Mouse (Mus musculus): ENCODE measurements at regions not wholly inside any gene's neighbourhood (a gene's known extent, or its start where the extent isn't known, plus 50 kb on each side); places are given as distances from the start of the nearest gene placed in this dataset.
A peak's percentile ranks its signal among the peaks of the same experiment; 100 is the strongest.
"Not testable (repeated sequence)": the region's sequence is repeated elsewhere in the genome, so short reads cannot be mapped to it uniquely, and the experiment has no call there.

- not testable (repeated sequence) for DNase-seq (ENCODE audit: extremely low read depth, insufficient read length, low spot score)
Observed at GRCm38 (mm10) chr11:12913401-12913800, 448.6 kb upstream of the Cobl start.

GRCm38 (mm10) chr11:12873712-12874111, 409.0 kb upstream of the Cobl start:
- DNase-seq (ENCODE audit: extremely low read depth, insufficient read length, low spot score) = no peak

- no peak for DNase-seq (ENCODE audit: extremely low read depth, insufficient read length, low spot score)
Observed at GRCm38 (mm10) chr11:12872802-12873201, 408.0 kb upstream of the Cobl start.

DNA sequence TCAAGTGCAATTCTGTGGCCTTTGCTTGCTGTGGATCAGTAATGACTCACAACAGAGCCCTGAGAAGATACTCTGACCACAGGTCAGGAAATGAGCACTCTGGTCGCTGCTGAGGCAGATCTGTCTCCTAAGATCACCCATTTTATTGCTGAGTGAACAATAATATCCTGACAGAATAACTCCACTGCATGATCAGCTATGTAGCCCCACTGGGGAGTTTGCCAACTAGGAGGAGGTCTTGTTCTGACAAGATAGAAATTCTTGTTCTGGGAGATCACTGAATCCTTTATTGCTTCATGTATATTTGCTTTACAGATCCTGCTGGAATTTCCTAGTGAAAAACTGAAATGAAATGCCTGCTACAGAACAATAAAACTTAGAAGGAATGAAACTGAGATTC, 407.6 kb upstream of the Cobl start:
- DNase-seq (ENCODE audit: extremely low read depth, insufficient read length, low spot score) = no peak

GRCm38 (mm10) chr11:12867541-12867940, 402.8 kb upstream of the Cobl start:
- DNase-seq (ENCODE audit: extremely low read depth, insufficient read length, low spot score) = no peak

DNA sequence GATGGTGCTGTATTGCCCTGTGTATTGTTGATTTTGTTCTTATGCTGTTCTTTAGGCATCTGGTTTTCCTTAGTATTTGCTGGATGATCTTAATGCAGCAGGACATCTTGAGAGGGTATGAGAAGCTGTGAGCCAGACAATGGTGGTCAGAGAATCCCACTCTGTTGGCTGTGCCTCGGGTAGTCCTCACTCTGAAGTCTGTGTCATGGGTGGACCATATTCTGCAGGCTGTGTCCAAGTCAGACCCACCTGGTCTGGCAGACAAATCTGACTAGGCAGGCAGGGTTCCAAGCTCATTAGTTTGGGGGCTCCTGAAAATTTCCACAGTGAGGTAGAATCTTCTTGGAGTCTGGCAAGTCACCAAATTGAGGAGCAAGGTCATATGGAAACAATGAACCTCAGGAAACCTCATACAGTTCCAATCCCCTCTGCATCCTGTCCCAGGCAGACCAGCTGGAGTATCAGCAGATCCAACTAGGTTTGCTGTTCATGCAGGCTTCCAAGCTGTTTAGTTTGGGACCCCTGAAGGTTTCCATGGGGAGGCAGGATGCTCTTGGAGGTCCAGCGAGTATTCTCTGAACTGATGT, 400.4 kb upstream of the Cobl start:
- DNase-seq (ENCODE audit: extremely low read depth, insufficient read length, low spot score) = no peak

- DNase-seq (ENCODE audit: extremely low read depth, insufficient read length, low spot score) = no peak
Observed at GRCm38 (mm10) chr11:12859344-12859930, 394.7 kb upstream of the Cobl start.

DNA sequence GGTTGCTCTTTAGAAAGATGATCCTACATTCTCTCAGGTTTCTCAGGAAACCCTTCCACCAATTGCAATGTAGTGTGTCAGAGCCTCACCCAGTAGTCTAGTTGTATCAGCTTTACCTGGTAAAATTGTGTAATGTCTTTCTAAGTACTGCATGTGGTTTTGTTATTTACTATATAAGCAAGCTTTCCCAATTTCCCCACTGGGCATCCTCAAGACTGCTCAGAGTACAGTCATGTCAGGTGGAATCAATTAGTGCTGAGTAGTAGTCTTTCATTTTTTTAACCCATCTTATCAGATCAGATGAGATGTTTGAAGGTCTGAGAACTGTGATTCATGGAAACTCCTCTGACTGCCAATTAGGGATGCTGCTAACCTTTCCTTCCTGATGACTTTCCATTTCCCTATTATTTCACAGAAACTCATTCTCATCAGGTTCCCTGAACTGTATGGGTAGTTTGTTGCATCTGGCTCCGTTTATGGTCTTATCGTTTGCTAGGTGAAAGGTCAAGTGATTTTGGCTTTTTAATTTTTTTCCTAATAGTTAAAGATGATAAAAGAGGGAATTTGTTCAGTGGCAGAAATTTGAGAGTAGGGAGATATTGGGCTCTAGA, 393.6 kb upstream of the Cobl start:
- no peak for DNase-seq (ENCODE audit: extremely low read depth, insufficient read length, low spot score)

GRCm38 (mm10) chr11:12857358-12858199, 392.8 kb upstream of the Cobl start:
- DNase-seq (ENCODE audit: extremely low read depth, insufficient read length, low spot score) = no peak

DNA sequence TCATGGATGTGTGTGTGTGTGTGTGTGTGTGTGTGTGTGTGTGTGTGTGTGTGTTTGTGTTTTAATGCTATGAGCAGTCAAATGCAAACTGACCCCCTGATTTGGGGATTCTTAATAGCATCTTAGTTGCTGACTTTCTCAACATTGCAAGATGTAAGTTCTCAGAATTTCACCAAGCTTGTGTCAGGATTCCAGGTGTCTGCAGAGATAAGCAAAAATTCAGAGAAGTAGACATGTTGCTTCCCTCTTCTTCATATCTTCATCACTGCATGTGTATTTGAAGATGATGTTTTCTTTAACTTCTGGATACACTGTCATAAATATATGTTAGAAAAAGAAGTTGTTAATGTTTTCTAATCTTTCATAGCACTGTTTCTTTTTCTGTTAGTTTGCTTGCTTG, 383.0 kb upstream of the Cobl start:
- DNase-seq (ENCODE audit: extremely low read depth, insufficient read length, low spot score) = no peak

GRCm38 (mm10) chr11:12843631-12844423, 379.1 kb upstream of the Cobl start:
- DNase-seq (ENCODE audit: extremely low read depth, insufficient read length, low spot score) = no peak

GRCm38 (mm10) chr11:12841393-12841792, 376.6 kb upstream of the Cobl start:
- DNase-seq (ENCODE audit: extremely low read depth, insufficient read length, low spot score) = no peak

GRCm38 (mm10) chr11:12837920-12838319, 373.2 kb upstream of the Cobl start:
- no peak for DNase-seq (ENCODE audit: extremely low read depth, insufficient read length, low spot score)

DNA sequence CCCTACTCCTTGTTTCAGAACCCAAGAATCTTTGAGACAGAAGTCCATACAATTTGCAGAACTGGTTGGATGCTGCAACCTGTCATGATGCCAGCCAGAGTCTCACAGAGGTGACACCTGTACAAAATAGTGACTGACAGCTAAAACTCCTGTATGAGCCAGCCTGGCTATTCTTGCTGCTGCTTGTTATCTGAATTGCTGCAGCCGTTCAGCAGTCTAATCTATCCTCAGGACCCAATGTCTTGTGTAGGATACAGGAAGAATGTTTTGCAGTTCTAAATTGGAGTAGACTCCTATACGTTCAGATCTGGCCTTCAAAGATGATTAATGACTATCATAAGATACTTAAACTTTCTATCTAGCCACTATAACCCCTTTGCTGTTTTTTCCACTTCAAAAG, 372.6 kb upstream of the Cobl start:
- DNase-seq (ENCODE audit: extremely low read depth, insufficient read length, low spot score) = no peak

DNA sequence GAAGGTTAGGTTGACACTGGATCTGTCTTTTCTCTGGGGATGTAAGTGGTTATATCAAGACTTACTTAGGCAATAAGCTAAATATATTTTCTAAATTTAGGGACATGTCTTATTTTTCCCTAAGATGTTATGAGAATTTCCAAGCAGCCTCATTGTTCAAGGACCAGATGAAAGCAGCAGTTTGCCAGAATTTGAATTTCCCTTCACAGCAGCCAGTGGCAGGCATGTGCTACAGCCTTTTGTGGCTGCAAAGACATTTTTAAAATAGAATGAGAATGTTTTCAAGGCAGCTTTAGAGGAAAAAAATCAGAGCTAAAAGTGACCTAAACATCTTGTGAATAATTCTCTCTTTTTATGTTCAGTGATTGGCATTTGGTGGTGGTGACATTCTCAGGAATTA, 371.6 kb upstream of the Cobl start:
- DNase-seq (ENCODE audit: extremely low read depth, insufficient read length, low spot score) = no peak

DNA sequence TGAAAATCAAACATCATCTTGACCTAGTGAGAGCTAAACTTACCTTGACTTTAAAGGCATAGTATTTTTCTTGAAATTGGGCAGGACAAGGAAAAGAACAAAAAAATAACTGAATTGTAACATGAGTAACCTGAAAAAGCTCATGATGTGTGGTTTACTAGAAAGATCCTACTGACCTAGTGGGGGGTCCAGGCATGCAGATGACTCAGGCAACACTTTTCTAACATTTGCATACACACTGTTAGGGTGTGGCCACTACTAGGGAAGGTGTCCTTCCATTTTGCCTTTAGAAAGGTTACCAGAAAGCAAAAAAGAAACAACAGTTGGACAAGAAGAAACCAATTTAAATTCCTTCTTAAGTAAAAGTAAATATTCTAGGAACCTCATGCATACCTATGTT, 347.3 kb upstream of the Cobl start:
- DNase-seq (ENCODE audit: extremely low read depth, insufficient read length, low spot score) = no peak

DNA sequence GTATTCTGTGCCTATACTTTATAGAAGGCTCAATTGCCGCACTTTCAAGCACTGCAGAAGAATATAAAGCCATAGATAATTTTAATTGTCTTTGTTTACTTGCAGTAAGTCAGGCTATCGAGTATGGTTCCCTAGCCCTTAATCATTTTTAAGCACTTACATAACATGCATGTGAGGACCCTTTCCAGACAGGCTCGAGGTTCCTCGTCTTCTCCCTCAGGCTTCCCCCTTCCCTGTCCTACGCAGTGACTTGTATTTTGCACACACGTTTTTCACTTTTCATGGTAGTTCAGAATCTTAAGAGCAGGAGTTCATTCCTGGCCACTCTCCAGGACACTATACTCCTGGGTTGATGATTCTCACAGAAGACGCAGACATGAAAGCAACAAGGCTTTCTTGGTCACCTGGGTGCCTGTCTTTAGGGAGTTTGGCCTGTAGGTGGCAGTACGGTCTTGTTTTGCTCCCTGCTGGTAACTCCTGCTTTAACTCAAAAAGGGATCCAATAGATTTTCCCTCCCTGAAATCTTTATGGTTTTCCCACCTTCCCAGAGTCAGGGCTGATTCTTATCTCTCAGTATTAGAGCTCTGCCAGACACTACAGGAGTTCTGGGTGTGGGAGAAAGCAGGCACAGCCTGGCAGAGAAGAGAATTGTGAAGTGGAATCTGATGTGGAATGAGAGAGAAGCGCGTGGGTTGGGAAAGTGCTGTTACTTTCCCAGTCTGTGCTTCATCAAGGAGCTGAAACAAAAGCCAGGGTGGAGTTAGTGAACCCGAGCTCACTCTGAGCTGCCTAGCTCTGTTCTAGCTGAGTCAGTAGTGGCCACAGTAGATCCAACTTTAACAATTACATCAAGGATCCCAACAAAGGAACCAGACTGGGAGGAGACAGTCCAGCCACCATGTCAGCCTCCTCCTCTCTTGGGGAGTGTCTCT, 346.5 kb upstream of the Cobl start:
- peak; percentile 5 for DNase-seq (ENCODE audit: extremely low read depth, insufficient read length, low spot score)

Measured in 3134 (cell line).